Mouse (Mus musculus) kidney, postnatal 4 days (tissue): ENCODE data around the gene Gata3.
A peak's percentile ranks its signal among the peaks of the same experiment; 100 is the strongest.

Source experiments
- DNase-seq, 2 experiments: peaks; one replicate each; pipeline ENCODE4 v3.0.0; 2021; ENCODE audit warnings: mixed read lengths in 2 of 2

The Gata3 gene

GRCm38 (mm10) chr2:9889651-9890183 is at the start of gene Gata3:
TSS of gene Gata3 (minus strand) at chr2:9890034.
- peak in 1 of 2 experiments; percentile 55 for DNase-seq

GRCm38 (mm10) chr2:9939250-9939649 is 49.4 kb upstream of the Gata3 start:
- no peak for DNase-seq

GRCm38 (mm10) chr2:9935965-9936364 is 46.1 kb upstream of the Gata3 start:
- DNase-seq: peak in 1 of 2 experiments; percentile 27

GRCm38 (mm10) chr2:9926905-9927283 is 37.1 kb upstream of the Gata3 start:
- no peak for DNase-seq

GRCm38 (mm10) chr2:9926194-9926904 is 36.5 kb upstream of the Gata3 start:
- peak in 1 of 2 experiments; percentile 39 for DNase-seq

- DNase-seq: peak; percentile 69 to 78
These were observed 29.0 kb upstream of the Gata3 start for GRCm38 (mm10) chr2:9918691-9919471.

- DNase-seq: no peak
These were observed 27.8 kb upstream of the Gata3 start for GRCm38 (mm10) chr2:9917602-9918001.

GRCm38 (mm10) chr2:9905995-9906394 is 16.2 kb upstream of the Gata3 start:
- no peak for DNase-seq

GRCm38 (mm10) chr2:9903854-9904560 is 14.2 kb upstream of the Gata3 start:
- no peak for DNase-seq

GRCm38 (mm10) chr2:9897846-9898245 is 8.0 kb upstream of the Gata3 start:
- no peak for DNase-seq

- DNase-seq: no peak
These were observed 6.4 kb upstream of the Gata3 start for GRCm38 (mm10) chr2:9896097-9896770.

GRCm38 (mm10) chr2:9894836-9895593 is 5.2 kb upstream of the Gata3 start:
- DNase-seq: no peak

GRCm38 (mm10) chr2:9893272-9893953 is 3.6 kb upstream of the Gata3 start:
- DNase-seq: no peak

GRCm38 (mm10) chr2:9892541-9892940 is 2.7 kb upstream of the Gata3 start:
- DNase-seq: no peak

GRCm38 (mm10) chr2:9890906-9891305 is 1.1 kb upstream of the Gata3 start:
- DNase-seq: no peak

- no peak for DNase-seq
These were observed 417 bp upstream of the Gata3 start for GRCm38 (mm10) chr2:9890251-9890650.

- DNase-seq: peak; percentile 63 to 75
These were observed 752 bp downstream of the Gata3 start, which contains the start of gene 9230102O04Rik for GRCm38 (mm10) chr2:9888913-9889650. TSS of gene 9230102O04Rik (minus strand) at chr2:9889540.

GRCm38 (mm10) chr2:9887636-9888035 is 2.2 kb downstream of the Gata3 start:
- DNase-seq: peak in 1 of 2 experiments; percentile 27

GRCm38 (mm10) chr2:9886921-9887610 is 2.8 kb downstream of the Gata3 start:
- no peak for DNase-seq

- no peak for DNase-seq
These were observed 3.8 kb downstream of the Gata3 start for GRCm38 (mm10) chr2:9886031-9886430.
